Mouse (Mus musculus): ENCODE results near the gene Ppfibp2.

Ppfibp2 gene

GRCm38 (mm10) chr7:107664063-107665056 is 69.4 kb downstream of the Ppfibp2 start:
- peak; percentile 52 for DNase-seq

GRCm38 (mm10) chr7:107665221-107665585 is 70.2 kb downstream of the Ppfibp2 start:
- DNase-seq, result no peak

GRCm38 (mm10) chr7:107665586-107666261 is 70.7 kb downstream of the Ppfibp2 start:
- DNase-seq, result no peak

- no peak for DNase-seq
Measured at GRCm38 (mm10) chr7:107666262-107666902, 71.4 kb downstream of the Ppfibp2 start.

GRCm38 (mm10) chr7:107668514-107668913 is 73.5 kb downstream of the Ppfibp2 start:
- DNase-seq, result no peak

- DNase-seq, result no peak
Measured at GRCm38 (mm10) chr7:107675224-107675623, 80.2 kb downstream of the Ppfibp2 start.

GRCm38 (mm10) chr7:107680151-107680852 is 85.3 kb downstream of the Ppfibp2 start:
- no peak for DNase-seq

GRCm38 (mm10) chr7:107681306-107681705 is 86.3 kb downstream of the Ppfibp2 start:
- no peak for DNase-seq

- no peak for DNase-seq
Measured at GRCm38 (mm10) chr7:107683162-107683561, 88.2 kb downstream of the Ppfibp2 start.

GRCm38 (mm10) chr7:107683622-107684021 is 88.6 kb downstream of the Ppfibp2 start:
- DNase-seq, result no peak

GRCm38 (mm10) chr7:107685238-107685954 is 90.4 kb downstream of the Ppfibp2 start:
- DNase-seq, result no peak

GRCm38 (mm10) chr7:107685955-107686285 is 90.9 kb downstream of the Ppfibp2 start:
- DNase-seq, result no peak

GRCm38 (mm10) chr7:107687412-107687811 is 92.4 kb downstream of the Ppfibp2 start:
- DNase-seq, result no peak

GRCm38 (mm10) chr7:107688040-107688439 is 93.0 kb downstream of the Ppfibp2 start:
- no peak for DNase-seq

- no peak for DNase-seq
Measured at GRCm38 (mm10) chr7:107690426-107691221, 95.6 kb downstream of the Ppfibp2 start.

- no peak for DNase-seq
Measured at GRCm38 (mm10) chr7:107691493-107691892, 96.5 kb downstream of the Ppfibp2 start.

- no peak for DNase-seq
Measured at GRCm38 (mm10) chr7:107694254-107694947, 99.4 kb downstream of the Ppfibp2 start.

- no peak for DNase-seq
Measured at GRCm38 (mm10) chr7:107697066-107697465, 102.1 kb downstream of the Ppfibp2 start.

GRCm38 (mm10) chr7:107699926-107700325 is 104.9 kb downstream of the Ppfibp2 start:
- no peak for DNase-seq

GRCm38 (mm10) chr7:107700646-107701045 is 105.6 kb downstream of the Ppfibp2 start:
- DNase-seq, result no peak
